Mouse (Mus musculus) midbrain, embryonic 11.5 days (tissue): Measurements from ENCODE around the gene Slc35e3. TPM values are rescaled to one million over a fixed set of nuclear protein-coding genes. Genes with fewer than 3 reads are reported as not detected.

Experiments
- ATAC-seq: fragments of 200-750 bp; cut with Nextera tagmentation; 2 replicates; pipeline ENCODE4 v1.8.0; 2017; ENCODE audit warnings: moderate TSS enrichment, moderate library complexity; ENCODE audit not compliant: low FRiP score
- DNase-seq: peaks from one replicate; pipeline ENCODE4 v3.0.0; 2015; ENCODE audit warnings: low spot score; ENCODE audit errors: missing footprints
- H3K27ac ChIP-seq: fragments of 300-500 bp; sonication (generic); 2 replicates; pipeline ENCODE4 v1.5.1; 2014; ENCODE audit warnings: low read depth, low read length
- H3K27me3 ChIP-seq: fragments of 300-500 bp; sonication (generic); 2 replicates; pipeline ENCODE4 v1.6.1; 2014; ENCODE audit warnings: mild to moderate bottlenecking, low read length, moderate library complexity, mixed read lengths; ENCODE audit not compliant: control insufficient read depth, insufficient read depth
- H3K36me3 ChIP-seq: fragments of 300-500 bp; sonication (generic); 2 replicates; pipeline ENCODE4 v1.6.1; 2014; ENCODE audit warnings: mild to moderate bottlenecking, low read length, moderate library complexity, mixed read lengths; ENCODE audit not compliant: control insufficient read depth, insufficient read depth
- H3K4me1 ChIP-seq: fragments of 300-500 bp; sonication (generic); 2 replicates; pipeline ENCODE4 v1.6.1; 2014; ENCODE audit warnings: low read length; ENCODE audit not compliant: control insufficient read depth, insufficient read depth
- H3K4me2 ChIP-seq: fragments of 300-500 bp; sonication (generic); 2 replicates; pipeline ENCODE4 v1.6.1; 2014; ENCODE audit warnings: mild to moderate bottlenecking, moderate library complexity
- H3K4me3 ChIP-seq: fragments of 300-500 bp; sonication (generic); 2 replicates; pipeline ENCODE4 v1.5.1; 2014; ENCODE audit warnings: low read depth, low read length
- H3K9ac ChIP-seq: fragments of 300-500 bp; sonication (generic); 2 replicates; pipeline ENCODE4 v1.6.1; 2014; ENCODE audit warnings: low read length
- H3K9me3 ChIP-seq: fragments of 300-500 bp; sonication (generic); 2 replicates; pipeline ENCODE4 v1.6.1; 2016; ENCODE audit warnings: low read length; ENCODE audit not compliant: control insufficient read depth
- WGBS: fragments of 180-500 bp; shearing (Covaris S2); extraction: QIAGEN DNeasy Blood & Tissue Kit; methylation state at CpG from one replicate; pipeline ENCODE4 v1.1.7; 2014; 5-methylcytosine and 5-hydroxymethylcytosine counted together
- polyA plus RNA-seq: library from polyadenylated mRNA; unstranded; fragments of >200 nt; fragmentation: Nextera tagmentation; extraction: Ambion mirVana; gene quantifications from 2 replicates; pipeline ENCODE4 v1.2.1, GENCODE M21; 2014

The Slc35e3 gene
- polyA plus RNA-seq, 1 experiment from 2014 or later, result 21.4 TPM

DNA sequence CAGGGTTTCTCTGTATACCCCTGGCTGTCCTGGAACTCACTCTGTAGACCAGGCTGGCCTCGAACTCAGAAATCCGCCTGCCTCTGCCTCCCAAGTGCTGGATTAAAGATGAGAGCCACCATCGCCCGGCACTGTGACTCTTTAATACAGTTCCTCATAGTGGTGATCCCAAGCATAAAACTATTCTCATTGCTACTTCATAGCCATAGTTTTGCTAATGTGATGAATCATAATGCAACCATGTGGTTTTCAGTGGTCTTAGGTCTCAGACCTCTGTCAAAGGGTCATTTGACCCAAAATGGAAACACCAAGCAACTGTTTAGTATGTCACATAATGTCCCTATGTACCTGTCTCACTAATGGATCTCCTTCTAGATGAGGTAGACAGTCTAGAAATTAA lies 50.6 kb downstream of the Slc35e3 start:
- Histone ChIP-seq H3K4me1 (no peaks in the 10 kb centered on the region), H3K9me3 (no peaks in the 10 kb centered on the region), H3K9ac (no peak overlapping the region), H3K4me3 (no peak overlapping the region), H3K27me3 (no peaks in the 10 kb centered on the region), H3K4me2 (no peak overlapping the region), H3K36me3 (peaks cover 34% of the 10 kb centered on the region), H3K27ac (no peak overlapping the region)
- DNase-seq (no peak), ATAC-seq (no peak)
- 95% methylated on average over 4 of the region's 4 CpGs for WGBS

GRCm38 (mm10) chr10:117695027-117695426 lies 51.1 kb downstream of the Slc35e3 start:
- H3K27me3 ChIP-seq, result no peaks in the 10 kb centered on the region
- no peak overlapping the region for H3K9ac ChIP-seq
- 94% methylated on average over 4 of the region's 4 CpGs for WGBS
- H3K9me3 ChIP-seq, result no peaks in the 10 kb centered on the region
- no peak overlapping the region for H3K27ac ChIP-seq
- no peak overlapping the region for H3K4me2 ChIP-seq
- DNase-seq (no peak), ATAC-seq (no peak)
- H3K4me1 ChIP-seq, result no peaks in the 10 kb centered on the region
- H3K36me3 ChIP-seq, result peaks cover 35% of the 10 kb centered on the region
- H3K4me3 ChIP-seq, result no peak overlapping the region

- H3K4me1 ChIP-seq, result no peaks in the 10 kb centered on the region
- DNase-seq, result no peak
- H3K4me3 ChIP-seq, result no peak overlapping the region
- H3K4me2 ChIP-seq, result no peak overlapping the region
- no peak for ATAC-seq
- no peaks in the 10 kb centered on the region for H3K9me3 ChIP-seq
- H3K36me3 ChIP-seq, result peaks cover 36% of the 10 kb centered on the region
- no peak overlapping the region for H3K9ac ChIP-seq
- H3K27me3 ChIP-seq, result no peaks in the 10 kb centered on the region
- H3K27ac ChIP-seq, result no peak overlapping the region
- 93% methylated on average over 6 of the region's 6 CpGs for WGBS
Measured at GRCm38 (mm10) chr10:117694255-117694953, 51.8 kb downstream of the Slc35e3 start.

- Histone ChIP-seq H3K36me3 (peaks cover 41% of the 10 kb centered on the region), H3K9me3 (no peaks in the 10 kb centered on the region), H3K4me3 (no peak overlapping the region), H3K27ac (no peak overlapping the region), H3K9ac (no peak overlapping the region), H3K4me2 (no peak overlapping the region), H3K27me3 (no peaks in the 10 kb centered on the region), H3K4me1 (no peaks in the 10 kb centered on the region)
- no peak for DNase-seq
- no peak for ATAC-seq
- WGBS, result 99% methylated on average over 5 of the region's 5 CpGs
Measured at GRCm38 (mm10) chr10:117692953-117693352, 53.2 kb downstream of the Slc35e3 start.

GRCm38 (mm10) chr10:117692173-117692572 lies 54.0 kb downstream of the Slc35e3 start:
- Histone ChIP-seq H3K4me3 (no peak overlapping the region), H3K9me3 (no peaks in the 10 kb centered on the region), H3K4me1 (no peaks in the 10 kb centered on the region), H3K27ac (no peak overlapping the region), H3K36me3 (peaks cover 35% of the 10 kb centered on the region), H3K27me3 (no peaks in the 10 kb centered on the region), H3K9ac (no peak overlapping the region), H3K4me2 (no peak overlapping the region)
- DNase-seq, result no peak
- ATAC-seq, result no peak

GRCm38 (mm10) chr10:117691389-117691968 lies 54.7 kb downstream of the Slc35e3 start:
- no peaks in the 10 kb centered on the region for H3K9me3 ChIP-seq
- 95% methylated on average over 10 of the region's 10 CpGs for whole genome bisulfite sequencing
- no peak overlapping the region for H3K9ac ChIP-seq
- ATAC-seq (no peak), DNase-seq (no peak)
- peaks cover 32% of the 10 kb centered on the region for H3K36me3 ChIP-seq
- no peak overlapping the region for H3K27ac ChIP-seq
- H3K4me2 ChIP-seq, result no peak overlapping the region
- no peaks in the 10 kb centered on the region for H3K27me3 ChIP-seq
- no peaks in the 10 kb centered on the region for H3K4me1 ChIP-seq
- H3K4me3 ChIP-seq, result no peak overlapping the region

DNA sequence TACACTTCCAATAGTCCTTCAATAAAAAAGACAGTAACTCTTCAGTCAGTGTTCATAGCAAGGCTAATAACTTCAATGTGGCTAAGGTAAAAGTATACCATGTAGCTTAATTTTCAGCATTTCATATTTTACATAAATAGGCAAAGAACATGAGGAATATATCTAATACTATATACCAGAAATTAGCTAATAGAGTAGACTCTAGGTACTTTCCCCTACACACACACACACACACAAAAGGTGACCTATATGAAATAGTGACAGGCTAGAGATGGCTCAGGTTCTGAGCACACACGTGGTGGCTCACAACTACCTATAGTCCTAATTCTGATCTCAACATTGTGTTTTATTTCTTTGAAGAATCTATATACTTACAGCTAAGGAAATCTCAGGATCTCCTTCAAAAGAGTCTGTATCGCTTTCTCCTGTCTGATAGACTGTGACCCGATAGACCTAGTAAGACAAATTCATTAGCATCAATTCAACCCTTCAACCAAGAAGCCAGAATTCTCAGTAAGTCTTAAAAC lies 55.3 kb downstream of the Slc35e3 start:
- 96% methylated on average over 3 of the region's 3 CpGs for WGBS
- Histone ChIP-seq H3K9ac (no peak overlapping the region), H3K9me3 (no peaks in the 10 kb centered on the region), H3K4me3 (no peak overlapping the region), H3K27me3 (no peaks in the 10 kb centered on the region), H3K36me3 (peaks cover 32% of the 10 kb centered on the region), H3K4me1 (no peaks in the 10 kb centered on the region), H3K27ac (no peak overlapping the region), H3K4me2 (no peak overlapping the region)
- no peak for DNase-seq
- no peak for ATAC-seq

GRCm38 (mm10) chr10:117690101-117690352 lies 56.1 kb downstream of the Slc35e3 start:
- no peak overlapping the region for H3K27ac ChIP-seq
- no peaks in the 10 kb centered on the region for H3K4me1 ChIP-seq
- H3K36me3 ChIP-seq, result peaks cover 29% of the 10 kb centered on the region
- no peak overlapping the region for H3K4me3 ChIP-seq
- ATAC-seq, result no peak
- H3K4me2 ChIP-seq, result no peak overlapping the region
- no peaks in the 10 kb centered on the region for H3K27me3 ChIP-seq
- H3K9me3 ChIP-seq, result no peaks in the 10 kb centered on the region
- H3K9ac ChIP-seq, result no peak overlapping the region
- WGBS, result 100% methylated on average over 2 of the region's 2 CpGs
- DNase-seq, result no peak

DNA sequence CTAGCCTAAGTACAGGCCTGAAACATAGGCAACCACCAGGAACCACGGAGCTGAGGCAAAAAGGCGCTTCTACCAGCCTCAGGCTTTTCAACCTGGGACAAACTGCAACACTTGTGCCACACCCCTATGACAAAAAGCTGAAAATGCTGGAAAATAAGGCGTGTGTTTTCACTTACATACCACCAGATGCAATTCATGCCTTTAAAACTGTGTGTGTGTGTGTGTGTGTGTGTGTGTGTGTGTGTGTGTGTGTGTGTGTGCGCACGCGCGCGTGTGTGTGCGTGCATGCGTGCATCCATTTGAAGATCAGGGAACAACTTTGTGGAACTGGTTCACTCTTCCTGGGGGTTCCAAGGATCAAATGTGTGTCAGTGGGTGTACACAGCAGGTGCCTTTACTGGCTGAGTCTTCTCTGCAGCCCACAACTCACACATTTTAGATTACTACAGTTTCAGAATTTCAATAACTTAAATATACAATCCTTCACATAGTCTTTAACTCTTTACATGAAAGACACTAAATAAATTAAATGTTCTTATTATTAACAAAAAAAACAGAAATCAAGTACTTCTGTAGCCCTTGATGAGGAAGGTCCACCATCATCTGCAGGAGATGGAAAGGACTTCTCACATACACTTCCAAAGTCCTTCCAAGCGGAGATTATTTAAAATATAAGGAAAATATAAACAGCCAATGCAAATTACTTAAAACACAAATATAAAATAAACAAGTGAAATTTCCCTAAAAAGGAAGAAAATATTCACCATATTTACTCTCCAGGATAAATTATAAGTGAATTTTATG lies 56.7 kb downstream of the Slc35e3 start:
- Histone ChIP-seq H3K27ac (no peak overlapping the region), H3K4me1 (no peaks in the 10 kb centered on the region), H3K36me3 (peaks cover 24% of the 10 kb centered on the region), H3K4me2 (no peak overlapping the region), H3K9me3 (no peaks in the 10 kb centered on the region), H3K27me3 (no peaks in the 10 kb centered on the region), H3K4me3 (no peak overlapping the region), H3K9ac (no peak overlapping the region)
- 95% methylated on average over 11 of the region's 11 CpGs for WGBS
- DNase-seq (no peak), ATAC-seq (no peak)
